Comparison of ENCODE assay signal across 8 mouse cellular contexts in genomic region chr6:83108762-83109668, GRCm38 (mm10). TPM values are rescaled to one million over a fixed set of nuclear protein-coding genes. Genes with fewer than 3 reads are reported as not detected.
DNase-seq lines count a peak whose midpoint lies in the region; ATAC-seq and TF ChIP-seq lines count a peak whose summit lies in the region.

TSS of gene Mrpl53 (plus strand) at chr6:83109040.

- H3K4me3 ChIP-seq in embryonic facial prominence, embryonic 10.5 days = peak within 1 kb of the TSS; percentile 95
- H3K4me3 ChIP-seq in intestine, postnatal 0 days (ENCODE audit: low read depth, low read length) = peak within 1 kb of the TSS; percentile 85
- H3K4me3 ChIP-seq in limb, embryonic 10.5 days = peak within 1 kb of the TSS; percentile 95
- peak within 1 kb of the TSS; percentile 94 for H3K4me3 ChIP-seq in midbrain, embryonic 11.5 days (ENCODE audit: low read depth, low read length)

- H3K4me1 ChIP-seq in embryonic facial prominence, embryonic 10.5 days = peaks cover 25% of the 10 kb centered on the region
- 0 out of 2 replicates have a peak, but pooled peaks cover 3% of the 10 kb centered on the region for H3K4me1 ChIP-seq in intestine, postnatal 0 days (replicated peaks; ENCODE audit: control insufficient read depth, insufficient read depth, low read length)
- H3K4me1 ChIP-seq in limb, embryonic 10.5 days = peaks cover 24% of the 10 kb centered on the region
- peaks cover 14% of the 10 kb centered on the region for H3K4me1 ChIP-seq in midbrain, embryonic 11.5 days (ENCODE audit: control insufficient read depth, insufficient read depth, low read length)

- under 1% methylated on average over 76 of the region's 76 CpGs for WGBS in embryonic facial prominence, embryonic 10.5 days
- WGBS in intestine, postnatal 0 days = under 1% methylated on average over 76 of the region's 76 CpGs
- WGBS in limb, embryonic 10.5 days = under 1% methylated on average over 76 of the region's 76 CpGs
- 1% methylated on average over 74 of the region's 76 CpGs for WGBS in midbrain, embryonic 11.5 days

- peak within 1 kb of the TSS; percentile 90 for H3K4me2 ChIP-seq in intestine, postnatal 0 days (replicated peaks; ENCODE audit: low read depth)
- H3K4me2 ChIP-seq in midbrain, embryonic 11.5 days = peak within 1 kb of the TSS; percentile 91

- H3K9ac ChIP-seq in intestine, postnatal 0 days (ENCODE audit: low read depth, low read length) = peak within 1 kb of the TSS; percentile 92
- H3K9ac ChIP-seq in midbrain, embryonic 11.5 days (ENCODE audit: low read length) = peak within 1 kb of the TSS; percentile 93

- peaks cover 28% of the 10 kb centered on the region for H3K36me3 ChIP-seq in embryonic facial prominence, embryonic 10.5 days (replicated peaks)
- H3K36me3 ChIP-seq in intestine, postnatal 0 days (ENCODE audit: control insufficient read depth, insufficient read depth) = peaks cover 11% of the 10 kb centered on the region; the same call in 1 of the 2 replicates
- H3K36me3 ChIP-seq in limb, embryonic 10.5 days = peaks cover 18% of the 10 kb centered on the region
- H3K36me3 ChIP-seq in midbrain, embryonic 11.5 days (ENCODE audit: control insufficient read depth, insufficient read depth, low read length) = no peaks in the 10 kb centered on the region

- peak within 1 kb of the TSS; percentile 95 for H3K27ac ChIP-seq in embryonic facial prominence, embryonic 10.5 days (replicated peaks)
- H3K27ac ChIP-seq in intestine, postnatal 0 days (ENCODE audit: low read depth, low read length) = peak within 1 kb of the TSS; percentile 79
- H3K27ac ChIP-seq in limb, embryonic 10.5 days = peak within 1 kb of the TSS; percentile 96
- H3K27ac ChIP-seq in midbrain, embryonic 11.5 days (ENCODE audit: low read depth, low read length) = peak within 1 kb of the TSS; percentile 65

- H3K27me3 ChIP-seq in embryonic facial prominence, embryonic 10.5 days (replicated peaks; ENCODE audit: low read depth, poor library complexity, severe bottlenecking) = no peaks in the 10 kb centered on the region; the same call in 1 of the 2 replicates
- no peaks in the 10 kb centered on the region for H3K27me3 ChIP-seq in intestine, postnatal 0 days (replicated peaks; ENCODE audit: control insufficient read depth, insufficient read depth, low read length)
- no peaks in the 10 kb centered on the region for H3K27me3 ChIP-seq in limb, embryonic 10.5 days (ENCODE audit: low read depth, poor library complexity, severe bottlenecking)
- no peaks in the 10 kb centered on the region for H3K27me3 ChIP-seq in midbrain, embryonic 11.5 days (ENCODE audit: control insufficient read depth, insufficient read depth, low read length)

- no peaks in the 10 kb centered on the region for H3K9me3 ChIP-seq in embryonic facial prominence, embryonic 10.5 days
- H3K9me3 ChIP-seq in intestine, postnatal 0 days (ENCODE audit: control insufficient read depth) = no peaks in the 10 kb centered on the region
- H3K9me3 ChIP-seq in limb, embryonic 10.5 days (replicated peaks) = no peaks in the 10 kb centered on the region
- no peaks in the 10 kb centered on the region for H3K9me3 ChIP-seq in midbrain, embryonic 11.5 days (ENCODE audit: control insufficient read depth, low read length)

- peak; percentile 81 for ATAC-seq in granulocyte monocyte progenitor cell, adult 5-6 weeks (replicated peaks; ENCODE audit: poor library complexity, severe bottlenecking)
- ATAC-seq in intestine, postnatal 0 days = peak; percentile 80
- peak; percentile 91 for ATAC-seq in midbrain, embryonic 11.5 days (ENCODE audit: low FRiP score)

- TF ChIP-seq CTCF in intestine, postnatal 0 days (IDR thresholded peaks at IDR 0.05; ENCODE audit: low read depth) = no peak

- DNase-seq in adrenal gland, adult 18-20 months (ENCODE audit: low spot score in 2 of 2) = peak; percentile 81 to 83
- peak; percentile 84 for DNase-seq in embryonic facial prominence, embryonic 10.5 days (ENCODE audit: low spot score)
- DNase-seq in limb, embryonic 10.5 days (ENCODE audit: low spot score) = peak; percentile 88
- peak; percentile 98 for DNase-seq in midbrain, embryonic 11.5 days (ENCODE audit: low spot score, missing footprints)
- DNase-seq in right cerebral cortex, postnatal 4 days = peak; percentile 82
- DNase-seq in urinary bladder, postnatal 4 days (ENCODE audit: low spot score in 2 of 2) = peak; percentile 79 to 84

RNA-seq across cellular contexts. Expression of gene Mrpl53, which starts in this region (rescaled TPM):
- 100 to 1,000 TPM in 1 of 2 experiments, 10 to 100 TPM in 1; 99.5 to 107 TPM for total RNA-seq in adrenal gland, adult 18-20 months (2021)
- 144 and 145 TPM in 2 replicates for polyA plus RNA-seq in embryonic facial prominence, embryonic 10.5 days (2016; fragmentation: Nextera tagmentation; extraction: Ambion mirVana)
- total RNA-seq in granulocyte monocyte progenitor cell, adult 5-6 weeks (2014; fragmentation: Nextera tagmentation) = 48.6 and 78.4 TPM in 2 replicates
- 14.6 and 29.1 TPM in 2 replicates for total RNA-seq in granulocyte monocyte progenitor cell, adult 5-6 weeks (2017)
- 113 and 115 TPM in 2 replicates for polyA plus RNA-seq in intestine, postnatal 0 days (2015; fragmentation: Nextera tagmentation; extraction: Ambion mirVana)
- 150 and 163 TPM in 2 replicates for polyA plus RNA-seq in limb, embryonic 10.5 days (2016; fragmentation: Nextera tagmentation; extraction: Ambion mirVana)
- 120 and 130 TPM in 2 replicates for polyA plus RNA-seq in midbrain, embryonic 11.5 days (2014; fragmentation: Nextera tagmentation; extraction: Ambion mirVana)

Comparison
In these comparisons a context has a peak if more than half of its experiments do, and no peak if none do; other contexts are left out.
1. Peak in every context shown above with its lines: DNase-seq, ATAC-seq, H3K4me3 ChIP-seq and H3K27ac ChIP-seq.